Mouse (Mus musculus): ENCODE results near the gene Ypel4. TPM values are rescaled to one million over a fixed set of nuclear protein-coding genes. Genes with fewer than 3 reads are reported as not detected.

The Ypel4 gene
- polyA plus RNA-seq, 1 experiment from 2014 or later, result 27.7 TPM

- H3K9me3 ChIP-seq (replicated peaks; ENCODE audit: control insufficient read depth, low read length, poor library complexity, severe bottlenecking), result no peaks in the 10 kb centered on the region
- no peak overlapping the region for H3K4me3 ChIP-seq (ENCODE audit: low read depth, low read length)
- H3K9ac ChIP-seq (ENCODE audit: low read depth, low read length), result no peak overlapping the region
- 88% methylated on average over 2 of the region's 2 CpGs for WGBS
- H3K27ac ChIP-seq (ENCODE audit: low read length), result no peak overlapping the region
- no peak for ATAC-seq
- peaks cover 9% of the 10 kb centered on the region; the same call in 1 of the 2 replicates for H3K36me3 ChIP-seq (ENCODE audit: control insufficient read depth, insufficient read depth, low read length)
- H3K4me1 ChIP-seq (ENCODE audit: control insufficient read depth, insufficient read depth, low read length), result peaks cover 28% of the 10 kb centered on the region
- no peaks in the 10 kb centered on the region for H3K27me3 ChIP-seq (ENCODE audit: control insufficient read depth, insufficient read depth, low read depth, low read length)
- H3K4me2 ChIP-seq (ENCODE audit: low read length), result no peak overlapping the region
Measured at GRCm38 (mm10) chr2:84711898-84712297, 22.0 kb upstream of the Ypel4 start.

- Histone ChIP-seq H3K36me3 (ENCODE audit: control insufficient read depth, insufficient read depth, low read length) (peaks cover 4% of the 10 kb centered on the region; the same call in 1 of the 2 replicates), H3K9me3 (replicated peaks; ENCODE audit: control insufficient read depth, low read length, poor library complexity, severe bottlenecking) (no peaks in the 10 kb centered on the region), H3K27ac (ENCODE audit: low read length) (peak overlapping the region; percentile 97), H3K4me2 (ENCODE audit: low read length) (peak overlapping the region; percentile 76), H3K4me3 (ENCODE audit: low read depth, low read length) (peak overlapping the region; percentile 68), H3K27me3 (ENCODE audit: control insufficient read depth, insufficient read depth, low read depth, low read length) (no peaks in the 10 kb centered on the region), H3K4me1 (ENCODE audit: control insufficient read depth, insufficient read depth, low read length) (peaks cover 20% of the 10 kb centered on the region), H3K9ac (ENCODE audit: low read depth, low read length) (peak overlapping the region; percentile 80)
- ATAC-seq, result peak; percentile 16; the same call in 1 of the 2 replicates
- under 1% methylated on average over 20 of the region's 26 CpGs for WGBS
Measured at GRCm38 (mm10) chr2:84714422-84714810, 19.4 kb upstream of the Ypel4 start.

GRCm38 (mm10) chr2:84714811-84715561 lies 18.9 kb upstream of the Ypel4 start, which contains the start of gene Zdhhc5:
Gene Zdhhc5 (minus strand): TSS chr2:84715180.
- Histone ChIP-seq H3K4me1 (ENCODE audit: control insufficient read depth, insufficient read depth, low read length) (peaks cover 16% of the 10 kb centered on the region), H3K27me3 (ENCODE audit: control insufficient read depth, insufficient read depth, low read depth, low read length) (no peaks in the 10 kb centered on the region), H3K27ac (ENCODE audit: low read length) (peak within 1 kb of the TSS; percentile 97), H3K36me3 (ENCODE audit: control insufficient read depth, insufficient read depth, low read length) (peaks cover 4% of the 10 kb centered on the region; the same call in 1 of the 2 replicates), H3K4me2 (ENCODE audit: low read length) (peak within 1 kb of the TSS; percentile 82), H3K9me3 (replicated peaks; ENCODE audit: control insufficient read depth, low read length, poor library complexity, severe bottlenecking) (no peaks in the 10 kb centered on the region), H3K9ac (ENCODE audit: low read depth, low read length) (peak within 1 kb of the TSS; percentile 80), H3K4me3 (ENCODE audit: low read depth, low read length) (peak within 1 kb of the TSS; percentile 68)
- peak; percentile 97 for ATAC-seq
- under 1% methylated on average over 79 of the region's 107 CpGs for WGBS

- Histone ChIP-seq H3K27ac (ENCODE audit: low read length) (peak overlapping the region; percentile 97), H3K4me2 (ENCODE audit: low read length) (peak overlapping the region; percentile 82), H3K4me3 (ENCODE audit: low read depth, low read length) (peak overlapping the region; percentile 68), H3K27me3 (ENCODE audit: control insufficient read depth, insufficient read depth, low read depth, low read length) (no peaks in the 10 kb centered on the region), H3K9me3 (replicated peaks; ENCODE audit: control insufficient read depth, low read length, poor library complexity, severe bottlenecking) (no peaks in the 10 kb centered on the region), H3K36me3 (ENCODE audit: control insufficient read depth, insufficient read depth, low read length) (no peaks in the 10 kb centered on the region), H3K4me1 (ENCODE audit: control insufficient read depth, insufficient read depth, low read length) (peaks cover 16% of the 10 kb centered on the region), H3K9ac (ENCODE audit: low read depth, low read length) (peak overlapping the region; percentile 80)
- peak; percentile 97 for ATAC-seq
- under 1% methylated on average over 33 of the region's 33 CpGs for WGBS
Measured at GRCm38 (mm10) chr2:84715562-84716361, 18.1 kb upstream of the Ypel4 start.

- H3K4me2 ChIP-seq (ENCODE audit: low read length), result peak overlapping the region; percentile 82
- 0 out of 2 replicates have a peak, but pooled peaks cover 3% of the 10 kb centered on the region for H3K36me3 ChIP-seq (ENCODE audit: control insufficient read depth, insufficient read depth, low read length)
- peak overlapping the region; percentile 68 for H3K4me3 ChIP-seq (ENCODE audit: low read depth, low read length)
- ATAC-seq, result no peak
- no peaks in the 10 kb centered on the region for H3K27me3 ChIP-seq (ENCODE audit: control insufficient read depth, insufficient read depth, low read depth, low read length)
- peak overlapping the region; percentile 68 for H3K9ac ChIP-seq (ENCODE audit: low read depth, low read length)
- peaks cover 18% of the 10 kb centered on the region for H3K4me1 ChIP-seq (ENCODE audit: control insufficient read depth, insufficient read depth, low read length)
- 32% methylated on average over 9 of the region's 9 CpGs for WGBS
- peak overlapping the region; percentile 97 for H3K27ac ChIP-seq (ENCODE audit: low read length)
- no peaks in the 10 kb centered on the region for H3K9me3 ChIP-seq (replicated peaks; ENCODE audit: control insufficient read depth, low read length, poor library complexity, severe bottlenecking)
Measured at GRCm38 (mm10) chr2:84716423-84717355, 17.2 kb upstream of the Ypel4 start.

GRCm38 (mm10) chr2:84717357-84717756 lies 16.5 kb upstream of the Ypel4 start:
- Histone ChIP-seq H3K4me1 (ENCODE audit: control insufficient read depth, insufficient read depth, low read length) (peaks cover 18% of the 10 kb centered on the region), H3K27me3 (ENCODE audit: control insufficient read depth, insufficient read depth, low read depth, low read length) (no peaks in the 10 kb centered on the region), H3K36me3 (ENCODE audit: control insufficient read depth, insufficient read depth, low read length) (0 out of 2 replicates have a peak, but pooled peaks cover 3% of the 10 kb centered on the region), H3K9me3 (replicated peaks; ENCODE audit: control insufficient read depth, low read length, poor library complexity, severe bottlenecking) (no peaks in the 10 kb centered on the region), H3K27ac (ENCODE audit: low read length) (no peak overlapping the region), H3K4me2 (ENCODE audit: low read length) (no peak overlapping the region), H3K4me3 (ENCODE audit: low read depth, low read length) (no peak overlapping the region), H3K9ac (ENCODE audit: low read depth, low read length) (no peak overlapping the region)
- ATAC-seq, result no peak
- WGBS, result 96% methylated on average over 4 of the region's 4 CpGs

GRCm38 (mm10) chr2:84720718-84721117 lies 13.1 kb upstream of the Ypel4 start:
- Histone ChIP-seq H3K4me1 (ENCODE audit: control insufficient read depth, insufficient read depth, low read length) (peaks cover 20% of the 10 kb centered on the region), H3K27me3 (ENCODE audit: control insufficient read depth, insufficient read depth, low read depth, low read length) (no peaks in the 10 kb centered on the region), H3K4me3 (ENCODE audit: low read depth, low read length) (no peak overlapping the region), H3K9ac (ENCODE audit: low read depth, low read length) (no peak overlapping the region), H3K36me3 (ENCODE audit: control insufficient read depth, insufficient read depth, low read length) (peaks cover 11% of the 10 kb centered on the region), H3K27ac (ENCODE audit: low read length) (no peak overlapping the region), H3K9me3 (replicated peaks; ENCODE audit: control insufficient read depth, low read length, poor library complexity, severe bottlenecking) (no peaks in the 10 kb centered on the region), H3K4me2 (ENCODE audit: low read length) (no peak overlapping the region)
- 98% methylated on average over 2 of the region's 2 CpGs for WGBS
- ATAC-seq, result no peak

- Histone ChIP-seq H3K9me3 (replicated peaks; ENCODE audit: control insufficient read depth, low read length, poor library complexity, severe bottlenecking) (no peaks in the 10 kb centered on the region), H3K4me3 (ENCODE audit: low read depth, low read length) (no peak overlapping the region), H3K4me2 (ENCODE audit: low read length) (no peak overlapping the region), H3K27ac (ENCODE audit: low read length) (no peak overlapping the region), H3K4me1 (ENCODE audit: control insufficient read depth, insufficient read depth, low read length) (peaks cover 25% of the 10 kb centered on the region), H3K27me3 (ENCODE audit: control insufficient read depth, insufficient read depth, low read depth, low read length) (no peaks in the 10 kb centered on the region), H3K36me3 (ENCODE audit: control insufficient read depth, insufficient read depth, low read length) (peaks cover 11% of the 10 kb centered on the region), H3K9ac (ENCODE audit: low read depth, low read length) (no peak overlapping the region)
- WGBS, result 86% methylated on average over 3 of the region's 3 CpGs
- ATAC-seq, result no peak
Measured at GRCm38 (mm10) chr2:84721182-84721581, 12.7 kb upstream of the Ypel4 start.
